Mouse (Mus musculus) forebrain, embryonic 11.5 days (tissue): ENCODE measurements around the gene Dhodh. TPM values are rescaled to one million over a fixed set of nuclear protein-coding genes. Genes with fewer than 3 reads are reported as not detected.

Experiments
- ATAC-seq: fragments of 200-750 bp; cut with Nextera tagmentation; replicated peaks from 2 replicates; pipeline ENCODE4 v1.8.0; 2017; ENCODE audit warnings: moderate TSS enrichment; ENCODE audit not compliant: low FRiP score
- DNase-seq: peaks from one replicate; pipeline ENCODE4 v3.0.0-alpha.2; 2017; ENCODE audit warnings: low spot score
- H3K27ac ChIP-seq: fragments of 300-500 bp; sonication (generic); 2 replicates; pipeline ENCODE4 v1.5.1; 2014; ENCODE audit warnings: low read depth, low read length
- H3K27me3 ChIP-seq: fragments of 300-500 bp; sonication (generic); 2 replicates; pipeline ENCODE4 v1.6.1; 2014; ENCODE audit warnings: mild to moderate bottlenecking, low read length, mixed read lengths; ENCODE audit not compliant: control insufficient read depth, insufficient read depth
- H3K36me3 ChIP-seq: fragments of 300-500 bp; sonication (generic); 2 replicates; pipeline ENCODE4 v1.6.1; 2014; ENCODE audit warnings: mild to moderate bottlenecking, low read length, moderate library complexity, mixed read lengths; ENCODE audit not compliant: control insufficient read depth, insufficient read depth
- H3K4me1 ChIP-seq: fragments of 300-500 bp; sonication (generic); replicated peaks from 2 replicates; pipeline ENCODE4 v1.6.1; 2014; ENCODE audit warnings: low read length, mixed read lengths; ENCODE audit not compliant: control insufficient read depth, insufficient read depth
- H3K4me2 ChIP-seq: fragments of 300-500 bp; sonication (generic); 2 replicates; pipeline ENCODE4 v1.6.1; 2014; ENCODE audit warnings: low read depth, mild to moderate bottlenecking, low read length, moderate library complexity, mixed read lengths; ENCODE audit not compliant: severe bottlenecking
- H3K4me3 ChIP-seq: fragments of 300-500 bp; sonication (generic); 2 replicates; pipeline ENCODE4 v1.5.1; 2014; ENCODE audit warnings: low read depth, low read length
- H3K9ac ChIP-seq: fragments of 300-500 bp; sonication (generic); 2 replicates; pipeline ENCODE4 v1.6.1; 2014; ENCODE audit warnings: low read length
- H3K9me3 ChIP-seq: fragments of 300-500 bp; sonication (generic); 2 replicates; pipeline ENCODE4 v1.6.1; 2016; ENCODE audit warnings: low read length, mixed read lengths; ENCODE audit not compliant: control insufficient read depth
- WGBS: fragments of 180-500 bp; shearing (Covaris S2); extraction: QIAGEN DNeasy Blood & Tissue Kit; methylation state at CpG from one replicate; pipeline ENCODE4 v1.1.7; 2014; 5-methylcytosine and 5-hydroxymethylcytosine counted together
- polyA plus RNA-seq: library from polyadenylated mRNA; unstranded; fragments of >200 nt; fragmentation: Nextera tagmentation; extraction: Ambion mirVana; gene quantifications from 2 replicates; pipeline ENCODE4 v1.2.1, GENCODE M21; 2014

The Dhodh gene
- polyA plus RNA-seq: 43.2 and 43.5 TPM in 2 replicates

GRCm38 (mm10) chr8:109608271-109609152 is at the start of gene Dhodh:
Gene Dhodh, minus strand, starts transcription at chr8:109608673.
- Histone ChIP-seq H3K9me3 (no peaks in the 10 kb centered on the region), H3K4me1 (no peaks in the 10 kb centered on the region; the same call in 1 of the 2 replicates), H3K36me3 (no peaks in the 10 kb centered on the region; the same call in 1 of the 2 replicates), H3K4me3 (peak within 1 kb of the TSS; percentile 62), H3K27ac (peak within 1 kb of the TSS; percentile 97), H3K4me2 (peak within 1 kb of the TSS; percentile 76), H3K27me3 (no peaks in the 10 kb centered on the region), H3K9ac (peak within 1 kb of the TSS; percentile 84)
- ATAC-seq: peak; percentile 99
- under 1% methylated on average over 42 of the region's 42 CpGs for WGBS
- peak; percentile 97 for DNase-seq

DNA sequence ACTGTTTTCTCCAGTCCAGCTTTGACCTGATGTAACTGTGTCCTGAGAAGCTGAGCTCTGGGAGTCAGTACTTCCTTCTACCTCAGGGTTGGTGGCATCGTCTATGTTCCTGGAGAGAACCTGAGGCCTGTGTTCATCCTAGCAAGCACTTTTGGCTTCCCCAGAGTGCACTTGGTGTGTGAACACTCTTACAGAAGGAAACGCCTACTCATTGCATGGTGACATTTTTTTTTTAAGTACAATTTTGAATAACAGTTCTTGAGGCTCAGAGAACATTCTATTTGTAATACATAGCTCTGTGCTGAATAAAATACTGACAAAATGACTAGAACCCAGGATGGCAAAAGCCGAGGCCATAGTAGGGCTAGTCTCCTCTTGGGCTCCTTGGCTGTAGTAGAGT is 48.4 kb upstream of the Dhodh start:
- DNase-seq (no peak), ATAC-seq (no peak)
- 91% methylated on average over 3 of the region's 3 CpGs for WGBS
- Histone ChIP-seq H3K27me3 (no peaks in the 10 kb centered on the region), H3K4me2 (no peak overlapping the region), H3K4me3 (no peak overlapping the region), H3K27ac (no peak overlapping the region), H3K36me3 (no peaks in the 10 kb centered on the region), H3K9me3 (no peaks in the 10 kb centered on the region), H3K4me1 (no peaks in the 10 kb centered on the region), H3K9ac (no peak overlapping the region)

- no peak overlapping the region for H3K9ac ChIP-seq
- no peak overlapping the region for H3K4me3 ChIP-seq
- H3K9me3 ChIP-seq: no peaks in the 10 kb centered on the region
- 84% methylated on average over 10 of the region's 10 CpGs for WGBS
- H3K4me1 ChIP-seq: no peaks in the 10 kb centered on the region
- DNase-seq: no peak
- no peak for ATAC-seq
- no peaks in the 10 kb centered on the region for H3K36me3 ChIP-seq
- H3K4me2 ChIP-seq: no peak overlapping the region
- H3K27ac ChIP-seq: no peak overlapping the region
- no peaks in the 10 kb centered on the region for H3K27me3 ChIP-seq
Measured at GRCm38 (mm10) chr8:109650801-109651200, 42.3 kb upstream of the Dhodh start.

DNA sequence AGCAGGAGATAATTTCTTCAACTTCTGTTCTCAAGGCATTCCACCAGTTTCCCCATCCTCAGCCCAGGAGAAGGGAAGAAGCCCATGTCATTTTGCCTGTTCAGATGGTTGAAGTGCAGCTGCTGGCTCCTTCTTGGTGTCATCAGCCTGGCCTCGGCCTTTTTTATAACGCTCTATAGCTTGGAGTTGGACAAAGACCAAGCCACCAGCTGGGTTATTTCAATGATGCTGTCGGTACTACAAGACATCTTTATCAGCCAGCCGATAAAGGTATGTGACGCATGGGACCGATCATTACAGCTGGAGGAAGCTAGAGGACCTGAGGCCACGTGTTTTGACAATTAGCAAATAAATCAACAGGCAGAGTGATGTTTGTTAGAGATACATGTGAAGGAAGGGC is 40.0 kb upstream of the Dhodh start:
- no peaks in the 10 kb centered on the region for H3K4me1 ChIP-seq
- ATAC-seq: no peak
- no peak for DNase-seq
- 87% methylated on average over 7 of the region's 7 CpGs for WGBS
- H3K36me3 ChIP-seq: no peaks in the 10 kb centered on the region
- H3K9ac ChIP-seq: no peak overlapping the region
- no peak overlapping the region for H3K4me2 ChIP-seq
- H3K27me3 ChIP-seq: no peaks in the 10 kb centered on the region
- H3K9me3 ChIP-seq: no peaks in the 10 kb centered on the region
- H3K4me3 ChIP-seq: no peak overlapping the region
- H3K27ac ChIP-seq: no peak overlapping the region

- WGBS: 78% methylated on average over 11 of the region's 11 CpGs
- ATAC-seq (no peak), DNase-seq (no peak)
- Histone ChIP-seq H3K9ac (no peak overlapping the region), H3K4me2 (no peak overlapping the region), H3K9me3 (no peaks in the 10 kb centered on the region), H3K27me3 (no peaks in the 10 kb centered on the region), H3K36me3 (no peaks in the 10 kb centered on the region), H3K27ac (no peak overlapping the region), H3K4me1 (no peaks in the 10 kb centered on the region), H3K4me3 (no peak overlapping the region)
Measured at GRCm38 (mm10) chr8:109647331-109647730, 38.9 kb upstream of the Dhodh start.

GRCm38 (mm10) chr8:109641236-109641635 is 32.8 kb upstream of the Dhodh start:
- Histone ChIP-seq H3K27me3 (no peaks in the 10 kb centered on the region), H3K9me3 (no peaks in the 10 kb centered on the region), H3K36me3 (no peaks in the 10 kb centered on the region), H3K27ac (no peak overlapping the region), H3K4me2 (no peak overlapping the region), H3K9ac (no peak overlapping the region), H3K4me1 (no peaks in the 10 kb centered on the region), H3K4me3 (no peak overlapping the region)
- DNase-seq: no peak
- 81% methylated on average over 5 of the region's 5 CpGs for WGBS
- no peak for ATAC-seq

- H3K4me3 ChIP-seq: no peak overlapping the region
- WGBS: 67% methylated on average over 7 of the region's 7 CpGs
- H3K27me3 ChIP-seq: no peaks in the 10 kb centered on the region
- DNase-seq (no peak), ATAC-seq (no peak)
- H3K36me3 ChIP-seq: no peaks in the 10 kb centered on the region
- no peak overlapping the region for H3K4me2 ChIP-seq
- H3K9ac ChIP-seq: no peak overlapping the region
- H3K27ac ChIP-seq: no peak overlapping the region
- no peaks in the 10 kb centered on the region for H3K4me1 ChIP-seq
- H3K9me3 ChIP-seq: no peaks in the 10 kb centered on the region
Measured at GRCm38 (mm10) chr8:109640410-109640809, 31.9 kb upstream of the Dhodh start.

GRCm38 (mm10) chr8:109638851-109639250 is 30.4 kb upstream of the Dhodh start:
- DNase-seq (no peak), ATAC-seq (no peak)
- H3K9me3 ChIP-seq: no peaks in the 10 kb centered on the region
- 85% methylated on average over 5 of the region's 5 CpGs for WGBS
- H3K27ac ChIP-seq: no peak overlapping the region
- no peaks in the 10 kb centered on the region for H3K27me3 ChIP-seq
- no peaks in the 10 kb centered on the region for H3K36me3 ChIP-seq
- no peak overlapping the region for H3K4me3 ChIP-seq
- H3K4me1 ChIP-seq: no peaks in the 10 kb centered on the region
- H3K9ac ChIP-seq: no peak overlapping the region
- H3K4me2 ChIP-seq: no peak overlapping the region

- ATAC-seq (no peak), DNase-seq (no peak)
- Histone ChIP-seq H3K36me3 (no peaks in the 10 kb centered on the region), H3K4me3 (no peak overlapping the region), H3K9me3 (no peaks in the 10 kb centered on the region), H3K4me2 (no peak overlapping the region), H3K27me3 (no peaks in the 10 kb centered on the region), H3K9ac (no peak overlapping the region), H3K27ac (no peak overlapping the region), H3K4me1 (no peaks in the 10 kb centered on the region)
- 92% methylated on average over 8 of the region's 8 CpGs for WGBS
Measured at GRCm38 (mm10) chr8:109635146-109635545, 26.7 kb upstream of the Dhodh start.
